Comparison of ENCODE assay signal across 8 mouse cellular contexts in genomic region chr3:144616654-144617425, GRCm38 (mm10). TPM values are rescaled to one million over a fixed set of nuclear protein-coding genes. Genes with fewer than 3 reads are reported as not detected.
A peak's percentile ranks its signal among the peaks of the same experiment; 100 is the strongest.
DNase-seq lines count a peak whose midpoint lies in the region; ATAC-seq and TF ChIP-seq lines count a peak whose summit lies in the region.

No protein-coding gene starts in this region.

- peaks cover 3% of the 10 kb centered on the region; the same call in 1 of the 2 replicates for H3K9me3 ChIP-seq in hindbrain, embryonic 10.5 days
- no peaks in the 10 kb centered on the region for H3K9me3 ChIP-seq in lung, embryonic 15.5 days

- peak; percentile 81; the same call in 1 of the 2 replicates for TF ChIP-seq CTCF in thymus, adult 2 months (IDR thresholded peaks at IDR 0.05; ENCODE audit: borderline replicate concordance, control insufficient read depth, extremely low read depth, insufficient read depth, low read length, poor library complexity)

- H3K4me1 ChIP-seq in hindbrain, embryonic 10.5 days (replicated peaks) = peaks cover 27% of the 10 kb centered on the region
- peaks cover 10% of the 10 kb centered on the region; the same call in 1 of the 2 replicates for H3K4me1 ChIP-seq in lung, embryonic 15.5 days
- H3K4me1 ChIP-seq in thymus, adult 2 months (replicated peaks; ENCODE audit: control insufficient read depth, insufficient read depth, low read length) = no peaks in the 10 kb centered on the region

- peak overlapping the region; percentile 71 for H3K27ac ChIP-seq in hindbrain, embryonic 10.5 days
- no peak overlapping the region for H3K27ac ChIP-seq in lung, embryonic 15.5 days
- H3K27ac ChIP-seq in thymus, adult 2 months (ENCODE audit: control insufficient read depth, insufficient read depth, low read length) = no peak overlapping the region

- no peak overlapping the region for H3K9ac ChIP-seq in lung, embryonic 15.5 days

- ATAC-seq in frontal cortex, adult (ENCODE audit: low TSS enrichment) = peak; percentile 96
- ATAC-seq in lung, embryonic 15.5 days (ENCODE audit: borderline replicate concordance, extremely low read depth, low FRiP score, low TSS enrichment) = peak; percentile 79

- 50% methylated on average over 8 of the region's 8 CpGs for WGBS in hindbrain, embryonic 10.5 days
- 72% methylated on average over 8 of the region's 8 CpGs for WGBS in lung, embryonic 15.5 days
- 75% methylated on average over 8 of the region's 8 CpGs for WGBS in thymus, adult 2 months

- DNase-seq in MEL-GATA-1-ER (ENCODE audit: extremely low read depth, low read depth) = peak; percentile 63
- DNase-seq in cerebellum, adult 8-10 months = peak; percentile 74
- DNase-seq in hindbrain, embryonic 10.5 days (ENCODE audit: low spot score) = peak; percentile 83
- DNase-seq in layer of hippocampus, adult 9-10 months (ENCODE audit: low spot score) = peak; percentile 63
- DNase-seq in ovary, adult 18-20 months (ENCODE audit: low spot score) = peak; percentile 67
- peak; percentile 79 for DNase-seq in thymus, adult 2 months

- H3K4me3 ChIP-seq in hindbrain, embryonic 10.5 days = no peak overlapping the region
- H3K4me3 ChIP-seq in lung, embryonic 15.5 days = no peak overlapping the region
- no peak overlapping the region for H3K4me3 ChIP-seq in thymus, adult 2 months (ENCODE audit: control insufficient read depth, insufficient read depth, low read length)

- H3K27me3 ChIP-seq in hindbrain, embryonic 10.5 days (ENCODE audit: insufficient read depth, poor library complexity, severe bottlenecking) = no peaks in the 10 kb centered on the region
- no peaks in the 10 kb centered on the region; the same call in 1 of the 2 replicates for H3K27me3 ChIP-seq in lung, embryonic 15.5 days
- H3K27me3 ChIP-seq in thymus, adult 2 months (ENCODE audit: control insufficient read depth, insufficient read depth, low read length) = no peaks in the 10 kb centered on the region

- TF ChIP-seq POLR2A in thymus, adult 2 months (IDR thresholded peaks at IDR 0.05; ENCODE audit: control insufficient read depth, extremely low read depth, insufficient read depth, low read length, poor library complexity) = no peak

- no peaks in the 10 kb centered on the region for H3K36me3 ChIP-seq in hindbrain, embryonic 10.5 days
- H3K36me3 ChIP-seq in lung, embryonic 15.5 days = no peaks in the 10 kb centered on the region
- no peaks in the 10 kb centered on the region for H3K36me3 ChIP-seq in thymus, adult 2 months (ENCODE audit: control insufficient read depth, insufficient read depth, low read length)

- H3K4me2 ChIP-seq in lung, embryonic 15.5 days = no peak overlapping the region

RNA-seq across cellular contexts. Expression of gene Selenof, which starts 46.7 kb away (rescaled TPM):
- 484 and 487 TPM in 2 replicates for polyA plus RNA-seq in hindbrain, embryonic 10.5 days (2016; fragmentation: Nextera tagmentation; extraction: Ambion mirVana)
- polyA plus RNA-seq in lung, embryonic 15.5 days (2015; fragmentation: Nextera tagmentation; extraction: Ambion mirVana) = 713 and 738 TPM in 2 replicates
- polyA plus RNA-seq in thymus, adult 2 months (2012; rRNA removed) = 113 and 129 TPM in 2 replicates

RNA-seq across cellular contexts. Expression of gene Hs2st1, which starts 46.9 kb away (rescaled TPM):
- polyA plus RNA-seq in hindbrain, embryonic 10.5 days (2016; fragmentation: Nextera tagmentation; extraction: Ambion mirVana) = 12.6 and 13.3 TPM in 2 replicates
- polyA plus RNA-seq in lung, embryonic 15.5 days (2015; fragmentation: Nextera tagmentation; extraction: Ambion mirVana) = 10.8 and 11.7 TPM in 2 replicates
- 7.8 and 8.2 TPM in 2 replicates for polyA plus RNA-seq in thymus, adult 2 months (2012; rRNA removed)
